Mouse (Mus musculus) hindbrain, embryonic 11.5 days (tissue): ENCODE data around the gene Srpr. TPM values are rescaled to one million over a fixed set of nuclear protein-coding genes. Genes with fewer than 3 reads are reported as not detected.

Experiments used
- ATAC-seq: fragments of 200-750 bp; cut with Nextera tagmentation; 2 replicates; pipeline ENCODE4 v1.8.0; 2017; ENCODE audit warnings: mild to moderate bottlenecking, moderate TSS enrichment, moderate library complexity; ENCODE audit not compliant: low FRiP score
- DNase-seq: peaks from one replicate; pipeline ENCODE4 v3.0.0-alpha.2; 2015; ENCODE audit warnings: low spot score
- H3K27ac ChIP-seq: fragments of 300-500 bp; sonication (generic); 2 replicates; pipeline ENCODE4 v1.5.1; 2014; ENCODE audit warnings: mild to moderate bottlenecking, low read depth, low read length
- H3K27me3 ChIP-seq: fragments of 300-500 bp; sonication (generic); 2 replicates; pipeline ENCODE4 v1.6.1; 2014; ENCODE audit warnings: mild to moderate bottlenecking, low read length, moderate library complexity, mixed read lengths; ENCODE audit not compliant: control insufficient read depth, insufficient read depth
- H3K36me3 ChIP-seq: fragments of 300-500 bp; sonication (generic); 2 replicates; pipeline ENCODE4 v1.6.1; 2014; ENCODE audit warnings: mild to moderate bottlenecking, low read length, moderate library complexity, mixed read lengths; ENCODE audit not compliant: control insufficient read depth, insufficient read depth
- H3K4me1 ChIP-seq: fragments of 300-500 bp; sonication (generic); replicated peaks from 2 replicates; pipeline ENCODE4 v1.6.1; 2014; ENCODE audit warnings: low read length, mixed read lengths; ENCODE audit not compliant: control insufficient read depth, insufficient read depth
- H3K4me2 ChIP-seq: fragments of 300-500 bp; sonication (generic); replicated peaks from 2 replicates; pipeline ENCODE4 v1.6.1; 2014; ENCODE audit warnings: mild to moderate bottlenecking, low read depth, low read length
- H3K4me3 ChIP-seq: fragments of 300-500 bp; sonication (generic); 2 replicates; pipeline ENCODE4 v1.5.1; 2014; ENCODE audit warnings: low read depth, low read length
- H3K9ac ChIP-seq: fragments of 300-500 bp; sonication (generic); 2 replicates; pipeline ENCODE4 v1.6.1; 2014; ENCODE audit warnings: low read depth, low read length
- H3K9me3 ChIP-seq: fragments of 300-500 bp; sonication (generic); 2 replicates; pipeline ENCODE4 v1.6.1; 2016; ENCODE audit warnings: low read length; ENCODE audit not compliant: control insufficient read depth
- WGBS: fragments of 180-500 bp; shearing (Covaris S2); extraction: QIAGEN DNeasy Blood & Tissue Kit; methylation state at CpG from one replicate; pipeline ENCODE4 v1.1.7; 2014; 5-methylcytosine and 5-hydroxymethylcytosine counted together
- polyA plus RNA-seq: library from polyadenylated mRNA; unstranded; fragments of >200 nt; fragmentation: Nextera tagmentation; extraction: Ambion mirVana; gene quantifications from 2 replicates; pipeline ENCODE4 v1.2.1, GENCODE M21; 2014

Srpr gene
- 95.4 and 96.8 TPM in 2 replicates for polyA plus RNA-seq

DNA sequence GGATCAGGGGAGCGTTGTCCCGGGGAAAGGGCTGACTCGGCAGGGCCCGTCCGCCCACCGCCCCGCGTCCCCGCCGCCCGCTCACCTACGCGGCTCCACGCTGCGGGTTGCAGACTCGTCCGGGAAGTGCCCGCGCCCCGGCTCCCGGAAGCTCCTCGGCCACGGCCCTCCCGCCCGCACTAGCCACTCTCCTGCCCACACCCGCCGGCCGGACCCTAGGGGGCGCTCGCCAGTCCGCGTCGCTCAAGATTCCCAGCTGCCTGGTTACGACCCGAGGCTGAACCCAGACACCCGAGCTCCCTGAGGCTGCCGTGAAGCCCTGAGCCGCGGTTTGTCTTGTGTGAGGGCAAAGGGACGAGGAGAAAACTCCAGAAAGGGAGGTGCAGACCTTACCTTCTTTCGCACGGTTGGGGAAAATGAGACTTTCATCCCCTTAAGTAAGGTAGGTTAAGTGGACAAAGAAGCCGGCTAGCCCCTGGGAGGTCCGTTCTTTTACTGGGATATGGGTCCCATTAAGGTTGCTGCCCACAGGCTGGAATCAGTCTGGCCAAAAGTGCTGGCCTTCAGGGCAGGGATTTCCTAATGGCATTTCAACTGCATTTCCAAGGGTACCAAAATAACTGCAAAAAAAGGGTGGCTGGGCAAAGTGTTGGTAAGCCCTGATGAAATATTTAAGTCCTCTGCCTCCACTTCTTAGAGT is at the start of gene Srpr, which contains the start of gene Tirap:
Gene Srpr (plus strand): TSS at position 404 of the 700 bp plus-strand sequence.
Gene Tirap (minus strand): TSS at position 520 of the 700 bp plus-strand sequence.
- 0 out of 2 replicates have a peak, but pooled peaks cover 4% of the 10 kb centered on the region for H3K36me3 ChIP-seq
- H3K9ac ChIP-seq, result peak within 1 kb of the TSS; percentile 83
- peak; percentile 93 for ATAC-seq
- peak within 1 kb of the TSS; percentile 69 for H3K4me3 ChIP-seq
- H3K4me2 ChIP-seq, result peak within 1 kb of the TSS; percentile 76
- H3K27ac ChIP-seq, result no peak within 1 kb of the TSS
- DNase-seq, result peak; percentile 94
- H3K9me3 ChIP-seq, result no peaks in the 10 kb centered on the region
- WGBS, result under 1% methylated on average over 38 of the region's 44 CpGs
- H3K27me3 ChIP-seq, result no peaks in the 10 kb centered on the region
- no peaks in the 10 kb centered on the region; the same call in 1 of the 2 replicates for H3K4me1 ChIP-seq

DNA sequence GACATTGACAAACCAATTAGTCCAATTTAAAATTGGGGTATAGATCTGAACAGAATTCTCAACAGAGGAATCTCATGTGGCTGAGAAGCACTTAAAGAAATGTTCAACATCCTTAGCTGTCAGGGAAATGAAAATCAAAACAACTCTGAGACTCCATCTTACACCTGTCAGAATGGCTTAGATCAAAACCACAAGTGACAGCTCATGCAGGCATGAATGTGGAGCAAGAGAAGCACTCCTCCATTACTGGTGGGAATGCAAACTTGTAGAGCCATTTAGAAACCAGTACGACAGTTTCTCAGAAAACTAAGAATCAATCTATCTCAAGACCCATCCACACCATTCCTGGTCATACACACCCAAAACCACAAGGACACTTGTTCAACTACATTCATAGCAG is 47.1 kb upstream of the Srpr start:
- H3K27me3 ChIP-seq, result no peaks in the 10 kb centered on the region
- no peaks in the 10 kb centered on the region for H3K36me3 ChIP-seq
- no peak overlapping the region for H3K4me2 ChIP-seq
- H3K9me3 ChIP-seq, result no peaks in the 10 kb centered on the region
- no peak for ATAC-seq
- H3K27ac ChIP-seq, result no peak overlapping the region
- no peak for DNase-seq
- WGBS, result 87% methylated on average over 1 of the region's 1 CpGs
- no peak overlapping the region for H3K9ac ChIP-seq
- H3K4me1 ChIP-seq, result no peaks in the 10 kb centered on the region
- H3K4me3 ChIP-seq, result no peak overlapping the region

DNA sequence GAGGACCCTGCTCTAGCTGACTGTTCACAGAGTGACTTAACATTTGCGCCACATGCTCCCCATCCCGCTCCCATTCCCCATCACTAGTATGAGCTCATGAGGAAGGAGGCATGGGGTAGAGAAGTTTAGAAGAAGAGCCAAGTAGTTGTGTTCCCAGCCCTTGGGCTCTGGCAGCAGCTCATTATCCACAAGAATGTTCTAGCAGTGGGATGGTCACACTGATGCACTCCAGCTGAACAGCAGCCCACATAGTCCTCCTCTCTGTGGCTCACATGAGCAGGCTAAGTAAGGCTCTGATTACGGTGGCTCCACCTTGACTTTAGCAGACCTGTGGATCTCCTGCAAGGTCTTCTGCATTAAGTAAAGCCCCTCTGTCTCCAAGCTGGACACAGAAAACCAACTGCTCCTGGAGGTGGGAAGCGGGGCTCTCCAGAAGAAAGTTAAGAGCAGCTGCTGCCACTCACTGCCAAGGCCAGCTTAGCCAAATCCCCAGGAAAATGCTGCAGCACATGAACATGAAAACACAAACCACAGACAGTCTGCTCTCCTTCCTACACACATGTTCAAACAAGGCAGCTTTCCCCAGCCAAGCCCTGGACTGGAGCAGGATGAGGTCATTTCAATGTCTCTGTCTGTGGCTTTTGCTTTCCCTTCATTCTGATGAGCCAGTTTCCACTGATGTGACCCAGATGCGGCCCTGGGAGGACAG is 43.8 kb upstream of the Srpr start:
- Histone ChIP-seq H3K36me3 (no peaks in the 10 kb centered on the region), H3K27ac (no peak overlapping the region), H3K27me3 (no peaks in the 10 kb centered on the region), H3K9ac (no peak overlapping the region), H3K4me2 (no peak overlapping the region), H3K4me1 (no peaks in the 10 kb centered on the region), H3K9me3 (no peaks in the 10 kb centered on the region), H3K4me3 (no peak overlapping the region)
- 94% methylated on average over 5 of the region's 5 CpGs for WGBS
- no peak for ATAC-seq
- DNase-seq, result no peak

DNA sequence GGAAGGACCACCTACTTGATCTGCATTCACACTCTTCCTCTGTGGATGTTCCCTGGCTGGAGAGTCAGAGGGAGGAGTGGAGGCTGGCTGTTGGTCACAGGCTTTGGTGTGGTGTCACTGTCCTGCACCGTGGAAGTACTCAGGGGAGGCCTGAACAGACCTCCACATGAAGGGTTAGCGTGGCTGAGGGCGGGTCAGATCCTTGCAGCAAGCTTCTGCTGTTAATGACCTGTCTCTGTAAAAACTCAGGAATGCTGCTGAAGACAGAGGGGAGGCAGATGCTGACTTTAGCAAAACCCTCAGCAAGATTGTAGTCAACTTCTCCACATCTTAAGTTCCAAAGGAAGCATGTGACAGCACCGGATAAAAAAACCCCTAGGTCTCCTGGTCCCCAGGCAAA is 43.1 kb upstream of the Srpr start:
- no peak for ATAC-seq
- Histone ChIP-seq H3K9me3 (no peaks in the 10 kb centered on the region), H3K27ac (no peak overlapping the region), H3K36me3 (no peaks in the 10 kb centered on the region), H3K9ac (no peak overlapping the region), H3K4me2 (no peak overlapping the region), H3K4me1 (no peaks in the 10 kb centered on the region), H3K27me3 (no peaks in the 10 kb centered on the region), H3K4me3 (no peak overlapping the region)
- DNase-seq, result no peak
- 86% methylated on average over 4 of the region's 4 CpGs for WGBS

DNA sequence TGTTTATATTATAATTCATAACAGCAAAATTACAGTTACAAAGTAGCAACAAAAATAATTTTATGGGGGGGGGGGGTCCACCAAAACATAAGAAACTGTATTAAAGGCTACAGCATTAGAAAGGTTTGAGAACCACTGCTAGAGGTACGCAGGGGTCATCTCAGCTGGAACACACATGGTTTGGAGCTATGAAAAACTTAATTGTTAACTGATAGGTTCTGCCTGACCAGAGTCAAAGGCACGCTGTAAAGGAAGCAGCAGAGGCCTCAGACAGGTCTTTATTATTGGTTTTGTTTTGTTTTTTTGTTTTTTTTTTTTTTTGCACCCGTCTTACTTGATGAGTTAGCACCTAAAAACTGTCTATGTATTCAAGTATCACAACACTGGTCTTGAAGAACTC is 41.5 kb upstream of the Srpr start:
- WGBS, result 87% methylated on average over 3 of the region's 3 CpGs
- DNase-seq, result no peak
- Histone ChIP-seq H3K4me3 (no peak overlapping the region), H3K4me2 (no peak overlapping the region), H3K36me3 (no peaks in the 10 kb centered on the region), H3K27me3 (no peaks in the 10 kb centered on the region), H3K9ac (no peak overlapping the region), H3K27ac (no peak overlapping the region), H3K4me1 (no peaks in the 10 kb centered on the region), H3K9me3 (no peaks in the 10 kb centered on the region)
- no peak for ATAC-seq

DNA sequence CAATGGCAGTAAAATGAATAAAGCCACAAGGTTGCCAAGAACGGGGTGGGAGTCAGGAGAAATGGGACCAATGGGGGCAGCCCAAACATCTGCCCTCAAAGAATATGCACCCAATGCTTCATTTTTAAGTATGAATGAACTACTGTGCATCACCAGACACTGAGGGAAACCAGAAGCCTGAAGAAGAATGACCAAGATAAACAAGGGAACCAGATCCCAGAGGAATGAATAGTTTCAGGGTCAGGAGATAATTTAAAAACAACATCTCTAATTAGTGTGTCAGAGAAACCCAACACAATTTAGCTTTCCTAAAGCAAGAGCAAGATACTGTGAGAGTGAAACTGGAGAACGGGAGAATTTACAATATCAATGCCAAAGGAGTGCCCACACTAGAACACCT is 39.3 kb upstream of the Srpr start:
- Histone ChIP-seq H3K36me3 (no peaks in the 10 kb centered on the region), H3K4me3 (no peak overlapping the region), H3K9ac (no peak overlapping the region), H3K9me3 (no peaks in the 10 kb centered on the region), H3K4me1 (no peaks in the 10 kb centered on the region), H3K27ac (no peak overlapping the region), H3K27me3 (no peaks in the 10 kb centered on the region), H3K4me2 (no peak overlapping the region)
- DNase-seq (no peak), ATAC-seq (no peak)
- 71% methylated on average over 2 of the region's 2 CpGs for WGBS

DNA sequence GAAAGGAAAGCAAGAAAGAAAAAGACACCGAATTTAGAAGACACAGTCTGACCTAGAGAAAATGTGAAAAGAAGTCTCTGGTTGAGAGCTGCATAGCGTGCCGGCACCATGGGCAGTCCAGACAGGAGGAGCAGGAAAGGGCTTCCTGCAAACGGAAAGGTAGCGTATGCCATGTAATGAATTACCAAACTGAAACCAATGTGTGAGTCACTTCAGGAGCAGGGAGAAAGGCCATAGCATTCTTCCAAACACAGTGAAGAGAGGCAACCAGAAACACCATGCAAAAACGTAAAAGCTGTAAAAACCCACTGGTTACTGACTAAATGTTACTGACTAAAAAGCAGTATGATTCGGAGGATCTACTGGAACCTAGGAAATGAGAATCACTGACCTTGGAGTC is 38.3 kb upstream of the Srpr start:
- no peak overlapping the region for H3K9ac ChIP-seq
- no peak overlapping the region for H3K27ac ChIP-seq
- H3K9me3 ChIP-seq, result no peaks in the 10 kb centered on the region
- H3K4me3 ChIP-seq, result no peak overlapping the region
- DNase-seq (no peak), ATAC-seq (no peak)
- WGBS, result 95% methylated on average over 7 of the region's 7 CpGs
- no peaks in the 10 kb centered on the region for H3K36me3 ChIP-seq
- no peaks in the 10 kb centered on the region for H3K4me1 ChIP-seq
- H3K4me2 ChIP-seq, result no peak overlapping the region
- H3K27me3 ChIP-seq, result no peaks in the 10 kb centered on the region

DNA sequence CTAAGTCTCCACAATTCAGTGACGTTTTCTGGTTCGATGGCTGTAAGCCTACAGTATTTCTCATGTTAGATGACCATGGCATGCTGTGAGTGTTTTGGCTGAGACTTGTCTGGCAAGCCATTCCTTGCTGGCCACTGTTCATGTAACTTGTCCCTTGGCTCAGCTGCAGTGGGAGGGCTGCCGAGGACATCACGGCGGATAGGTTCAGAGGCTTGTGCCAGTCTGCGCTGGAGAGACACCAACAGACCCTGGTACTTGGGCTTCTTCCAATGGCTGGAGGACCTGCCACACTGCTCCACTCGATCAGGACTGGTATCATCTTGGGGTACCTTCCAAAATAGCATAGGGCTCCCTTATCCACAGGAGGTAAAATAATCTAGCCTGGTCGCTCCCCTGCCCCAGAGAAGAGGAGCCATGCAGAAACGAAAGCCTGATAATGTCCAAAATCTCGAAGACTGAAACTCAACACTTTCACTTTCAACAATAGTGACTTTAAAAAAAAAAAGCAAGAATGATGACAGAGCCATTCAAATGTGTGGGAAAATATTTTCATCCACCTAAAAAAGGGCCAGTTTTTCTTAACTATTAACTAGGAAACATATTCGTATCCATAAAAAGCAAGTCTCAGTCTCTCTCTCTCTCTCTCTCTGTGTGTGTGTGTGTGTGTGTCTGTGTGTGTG is 36.8 kb upstream of the Srpr start:
- no peak for DNase-seq
- WGBS, result 93% methylated on average over 11 of the region's 11 CpGs
- no peak for ATAC-seq
- H3K9ac ChIP-seq, result no peak overlapping the region
- no peaks in the 10 kb centered on the region for H3K9me3 ChIP-seq
- no peak overlapping the region for H3K4me2 ChIP-seq
- H3K4me1 ChIP-seq, result no peaks in the 10 kb centered on the region
- H3K36me3 ChIP-seq, result no peaks in the 10 kb centered on the region
- H3K27me3 ChIP-seq, result no peaks in the 10 kb centered on the region
- H3K4me3 ChIP-seq, result no peak overlapping the region
- H3K27ac ChIP-seq, result no peak overlapping the region
